Mouse (Mus musculus) heart, embryonic 14.5 days (tissue): ENCODE measurements around the gene Rnf180. TPM values are rescaled to one million over a fixed set of nuclear protein-coding genes. Genes with fewer than 3 reads are reported as not detected.

Experiments
- ATAC-seq: fragments of 200-750 bp; cut with Nextera tagmentation; 2 replicates; pipeline ENCODE4 v1.8.0; 2017; ENCODE audit warnings: low read depth, moderate TSS enrichment; ENCODE audit not compliant: insufficient number of reproducible peaks, insufficient read depth, low FRiP score
- H3K27ac ChIP-seq, 2 experiments: fragments of 200-500 bp in 1 of 2; fragments of 300-500 bp in 1 of 2; sonication (generic) in 1 of 2; replicated peaks in 1 of 2; 2 replicates each; pipeline ENCODE4 v1.5.1; 2012 to 2014; ENCODE audit warnings: low read depth in 2 of 2, low read length in 2 of 2, control low read depth in 1 of 2, mild to moderate bottlenecking in 1 of 2, mixed read lengths in 1 of 2; ENCODE audit not compliant: control insufficient read depth in 1 of 2, insufficient read depth in 1 of 2
- H3K27me3 ChIP-seq: fragments of 300-500 bp; sonication (generic); 2 replicates; pipeline ENCODE4 v1.6.1; 2014; ENCODE audit warnings: mild to moderate bottlenecking, low read length, control low read depth; ENCODE audit not compliant: control insufficient read depth, insufficient read depth
- H3K36me3 ChIP-seq: fragments of 300-500 bp; sonication (generic); 2 replicates; pipeline ENCODE4 v1.6.1; 2014; ENCODE audit warnings: mild to moderate bottlenecking, control low read depth, low read length, mixed read lengths; ENCODE audit not compliant: control insufficient read depth, insufficient read depth
- H3K4me1 ChIP-seq, 2 experiments: fragments of 200-500 bp in 1 of 2; fragments of 300-500 bp in 1 of 2; sonication (generic) in 1 of 2; 2 replicates each; pipeline ENCODE4 v1.6.1; 2012 to 2014; ENCODE audit warnings: low read length in 2 of 2, control low read depth in 1 of 2, mixed read lengths in 1 of 2; ENCODE audit not compliant: control insufficient read depth in 2 of 2, insufficient read depth in 2 of 2
- H3K4me2 ChIP-seq: fragments of 300-500 bp; sonication (generic); 2 replicates; pipeline ENCODE4 v1.6.1; 2014; ENCODE audit warnings: mild to moderate bottlenecking, low read length
- H3K4me3 ChIP-seq, 2 experiments: fragments of 200-500 bp in 1 of 2; fragments of 300-500 bp in 1 of 2; sonication (generic) in 1 of 2; 2 replicates each; pipeline ENCODE4 v1.5.1; 2012 to 2014; ENCODE audit warnings: low read length in 2 of 2, mild to moderate bottlenecking in 2 of 2, control low read depth in 1 of 2, low read depth in 1 of 2, moderate library complexity in 1 of 2; ENCODE audit not compliant: control insufficient read depth in 1 of 2, insufficient read depth in 1 of 2
- H3K9ac ChIP-seq: fragments of 300-500 bp; sonication (generic); 2 replicates; pipeline ENCODE4 v1.6.1; 2014; ENCODE audit warnings: mild to moderate bottlenecking, low read length
- H3K9me3 ChIP-seq: fragments of 300-500 bp; sonication (generic); 2 replicates; pipeline ENCODE4 v1.6.1; 2016; ENCODE audit warnings: low read length, control low read depth; ENCODE audit not compliant: control insufficient read depth
- WGBS: fragments of 180-500 bp; shearing (Covaris S2); extraction: QIAGEN DNeasy Blood & Tissue Kit; methylation state at CpG from one replicate; pipeline ENCODE4 v1.1.7; 2014; 5-methylcytosine and 5-hydroxymethylcytosine counted together
- polyA plus RNA-seq: library from polyadenylated mRNA; unstranded; fragments of >200 nt; fragmentation: Nextera tagmentation; extraction: Ambion mirVana; gene quantifications from 2 replicates; pipeline ENCODE4 v1.2.1, GENCODE M21; 2014

Gene Rnf180
- polyA plus RNA-seq, 1 experiment from 2014 or later: 2.9 TPM

- H3K4me1 ChIP-seq: no peaks in the 10 kb centered on the region
- no peaks in the 10 kb centered on the region for H3K27me3 ChIP-seq
- no peak overlapping the region for H3K4me3 ChIP-seq
- no peak overlapping the region for H3K27ac ChIP-seq
- no peak overlapping the region for H3K4me2 ChIP-seq
- H3K36me3 ChIP-seq: no peaks in the 10 kb centered on the region
- no peaks in the 10 kb centered on the region for H3K9me3 ChIP-seq
- ATAC-seq: no peak
- WGBS: 83% methylated on average over 3 of the region's 3 CpGs
- no peak overlapping the region for H3K9ac ChIP-seq
These were observed 144.6 kb downstream of the Rnf180 start for GRCm38 (mm10) chr13:105150006-105150405.

- no peak overlapping the region for H3K27ac ChIP-seq
These were observed 146.7 kb downstream of the Rnf180 start for GRCm38 (mm10) chr13:105147795-105148418.

GRCm38 (mm10) chr13:105146827-105147226 lies 147.8 kb downstream of the Rnf180 start:
- 34% methylated on average over 1 of the region's 1 CpGs for WGBS
- Histone ChIP-seq H3K4me1 (no peaks in the 10 kb centered on the region), H3K27ac (no peak overlapping the region), H3K9me3 (no peaks in the 10 kb centered on the region), H3K4me2 (no peak overlapping the region), H3K4me3 (no peak overlapping the region), H3K9ac (no peak overlapping the region), H3K27me3 (no peaks in the 10 kb centered on the region), H3K36me3 (no peaks in the 10 kb centered on the region)
- no peak for ATAC-seq

More at GRCm38 (mm10) chr13:105147795-105148418, 146.7 kb downstream of the Rnf180 start:
- Histone ChIP-seq H3K4me1 (no peaks in the 10 kb centered on the region), H3K9me3 (no peaks in the 10 kb centered on the region), H3K36me3 (no peaks in the 10 kb centered on the region), H3K27me3 (no peaks in the 10 kb centered on the region), H3K9ac (no peak overlapping the region), H3K4me3 (no peak overlapping the region), H3K4me2 (no peak overlapping the region)
- ATAC-seq: no peak
- 59% methylated on average over 4 of the region's 4 CpGs for WGBS

- Histone ChIP-seq H3K9me3 (no peaks in the 10 kb centered on the region), H3K4me3 (no peak overlapping the region), H3K27ac (no peak overlapping the region), H3K9ac (no peak overlapping the region), H3K4me1 (peaks cover 0 to under 1% of the 10 kb centered on the region in 2 experiments; a peak in 1 of 4 replicates), H3K4me2 (no peak overlapping the region), H3K27me3 (no peaks in the 10 kb centered on the region), H3K36me3 (no peaks in the 10 kb centered on the region)
- WGBS: 48% methylated on average over 4 of the region's 4 CpGs
- ATAC-seq: no peak
These were observed 154.7 kb downstream of the Rnf180 start for GRCm38 (mm10) chr13:105139881-105140280.

GRCm38 (mm10) chr13:105134397-105134796 lies 160.2 kb downstream of the Rnf180 start:
- ATAC-seq: no peak; the same call in 1 of the 2 replicates
- Histone ChIP-seq H3K9me3 (no peaks in the 10 kb centered on the region), H3K4me3 (no peak overlapping the region), H3K36me3 (no peaks in the 10 kb centered on the region), H3K9ac (no peak overlapping the region), H3K4me2 (no peak overlapping the region), H3K27me3 (no peaks in the 10 kb centered on the region), H3K27ac (no peak overlapping the region), H3K4me1 (peaks cover 2 to 8% of the 10 kb centered on the region in 2 experiments; a peak in 3 of 4 replicates)
- WGBS: 19% methylated on average over 5 of the region's 5 CpGs

GRCm38 (mm10) chr13:105132776-105133175 lies 161.8 kb downstream of the Rnf180 start:
- H3K36me3 ChIP-seq: no peaks in the 10 kb centered on the region
- no peaks in the 10 kb centered on the region for H3K9me3 ChIP-seq
- no peak overlapping the region for H3K9ac ChIP-seq
- no peak overlapping the region for H3K4me3 ChIP-seq
- no peak overlapping the region for H3K27ac ChIP-seq
- H3K4me2 ChIP-seq: no peak overlapping the region
- 34% methylated on average over 2 of the region's 2 CpGs for WGBS
- H3K4me1 ChIP-seq: peaks cover 2 to 8% of the 10 kb centered on the region in 2 experiments; a peak in 3 of 4 replicates
- ATAC-seq: no peak
- no peaks in the 10 kb centered on the region for H3K27me3 ChIP-seq

GRCm38 (mm10) chr13:105132370-105132769 lies 162.2 kb downstream of the Rnf180 start:
- Histone ChIP-seq H3K9ac (no peak overlapping the region), H3K27me3 (no peaks in the 10 kb centered on the region), H3K9me3 (no peaks in the 10 kb centered on the region), H3K4me2 (no peak overlapping the region), H3K36me3 (no peaks in the 10 kb centered on the region), H3K27ac (no peak overlapping the region), H3K4me1 (peaks cover 2 to 8% of the 10 kb centered on the region in 2 experiments; a peak in 3 of 4 replicates), H3K4me3 (no peak overlapping the region)
- no peak for ATAC-seq
- WGBS: 79% methylated on average over 6 of the region's 6 CpGs

- Histone ChIP-seq H3K4me1 (peaks cover 2 to 8% of the 10 kb centered on the region in 2 experiments; a peak in 3 of 4 replicates), H3K27ac (no peak overlapping the region), H3K4me3 (no peak overlapping the region), H3K27me3 (no peaks in the 10 kb centered on the region), H3K9me3 (no peaks in the 10 kb centered on the region), H3K36me3 (no peaks in the 10 kb centered on the region), H3K4me2 (no peak overlapping the region), H3K9ac (no peak overlapping the region)
- no peak for ATAC-seq
- WGBS: 67% methylated on average over 6 of the region's 6 CpGs
These were observed 164.5 kb downstream of the Rnf180 start for GRCm38 (mm10) chr13:105130080-105130479.
